Mouse (Mus musculus) embryonic facial prominence, embryonic 10.5 days (tissue): Measurements from ENCODE around the gene Sh3gl1. TPM values are rescaled to one million over a fixed set of nuclear protein-coding genes. Genes with fewer than 3 reads are reported as not detected.
A peak's percentile ranks its signal among the peaks of the same experiment; 100 is the strongest.

ENCODE experiments used
- DNase-seq: peaks from one replicate; pipeline ENCODE4 v3.0.0-alpha.2; 2017; ENCODE audit warnings: low spot score
- H3K27ac ChIP-seq: fragments of 300-500 bp; sonication (generic); replicated peaks from 2 replicates; pipeline ENCODE4 v1.5.1; 2016; ENCODE audit warnings: mild to moderate bottlenecking
- H3K27me3 ChIP-seq: fragments of 300-500 bp; sonication (generic); replicated peaks from 2 replicates; pipeline ENCODE4 v1.6.1; 2016; ENCODE audit warnings: low read depth, mild to moderate bottlenecking; ENCODE audit not compliant: poor library complexity, severe bottlenecking
- H3K36me3 ChIP-seq: fragments of 300-500 bp; sonication (generic); replicated peaks from 2 replicates; pipeline ENCODE4 v1.6.1; 2016; ENCODE audit warnings: mild to moderate bottlenecking, moderate library complexity
- H3K4me1 ChIP-seq: fragments of 300-500 bp; sonication (generic); 2 replicates; pipeline ENCODE4 v1.6.1; 2016
- H3K4me3 ChIP-seq: fragments of 300-500 bp; sonication (generic); 2 replicates; pipeline ENCODE4 v1.5.1; 2016; ENCODE audit warnings: mild to moderate bottlenecking, moderate library complexity
- H3K9me3 ChIP-seq: fragments of 300-500 bp; sonication (generic); 2 replicates; pipeline ENCODE4 v1.6.1; 2016; ENCODE audit warnings: mild to moderate bottlenecking
- WGBS: fragments of 180-500 bp; shearing (Covaris S2); methylation state at CpG from one replicate; pipeline ENCODE4 v1.1.7; 2016; 5-methylcytosine and 5-hydroxymethylcytosine counted together
- polyA plus RNA-seq: library from polyadenylated mRNA; unstranded; fragments of >200 nt; fragmentation: Nextera tagmentation; extraction: Ambion mirVana; gene quantifications from 2 replicates; pipeline ENCODE4 v1.2.1, GENCODE M21; 2016

Gene Sh3gl1
- polyA plus RNA-seq, 1 experiment from 2014 or later = 173 TPM

DNA sequence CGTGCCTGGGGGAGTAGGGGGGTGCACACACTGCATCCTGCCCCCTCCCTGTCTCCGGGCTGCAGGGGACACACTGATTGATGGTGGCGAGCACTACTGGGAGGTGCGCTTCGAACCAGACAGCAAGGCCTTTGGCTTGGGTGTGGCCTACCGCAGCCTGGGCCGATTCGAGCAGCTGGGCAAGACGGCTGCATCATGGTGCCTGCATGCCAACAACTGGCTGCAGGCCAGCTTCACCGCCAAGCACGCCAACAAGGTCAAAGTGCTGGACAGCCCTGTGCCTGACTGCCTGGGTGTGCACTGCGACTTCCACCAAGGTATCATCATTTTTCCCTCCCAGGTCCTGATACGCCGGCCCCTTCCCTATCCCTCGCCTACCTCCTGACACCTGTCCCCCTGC lies 40.4 kb downstream of the Sh3gl1 start:
- Histone ChIP-seq H3K27ac (no peak overlapping the region), H3K9me3 (no peaks in the 10 kb centered on the region), H3K4me3 (no peak overlapping the region), H3K36me3 (peaks cover 62% of the 10 kb centered on the region), H3K4me1 (peaks cover 11% of the 10 kb centered on the region), H3K27me3 (peaks cover 17% of the 10 kb centered on the region)
- DNase-seq = no peak
- 92% methylated on average over 15 of the region's 15 CpGs for WGBS

DNA sequence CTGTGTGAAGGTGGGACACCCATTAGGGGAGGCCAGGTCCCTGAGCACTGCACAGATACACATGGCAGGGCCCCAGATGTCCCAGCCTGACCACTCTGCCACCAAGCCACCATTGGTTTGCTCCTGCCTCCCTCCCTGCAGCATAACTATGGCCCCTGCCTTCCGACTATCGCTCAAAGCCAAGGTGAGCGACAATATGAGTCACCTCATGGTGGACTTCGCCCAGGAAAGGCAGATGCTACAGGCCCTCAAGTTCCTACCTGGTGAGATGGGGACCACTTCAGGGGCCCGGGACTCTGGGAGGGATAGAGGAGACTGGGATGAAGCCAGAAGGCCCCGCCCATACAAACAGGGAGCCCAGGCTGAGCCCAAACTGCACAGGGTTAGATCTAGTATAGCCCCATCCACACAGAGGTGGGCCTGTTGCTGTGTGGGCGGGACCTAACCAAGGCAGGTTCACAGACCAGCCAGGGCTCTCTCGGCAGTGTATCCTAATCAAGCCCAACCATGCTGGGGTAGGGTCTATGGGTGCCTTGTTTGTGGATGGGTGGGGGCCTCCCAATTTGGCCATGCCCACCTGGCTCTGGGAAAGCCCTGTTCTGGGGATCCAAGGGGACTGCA lies 46.0 kb downstream of the Sh3gl1 start:
- Histone ChIP-seq H3K4me1 (peaks cover 13% of the 10 kb centered on the region), H3K27ac (no peak overlapping the region), H3K27me3 (peaks cover 9% of the 10 kb centered on the region; the same call in 1 of the 2 replicates), H3K4me3 (no peak overlapping the region), H3K9me3 (no peaks in the 10 kb centered on the region), H3K36me3 (peaks cover 57% of the 10 kb centered on the region)
- no peak for DNase-seq
- whole genome bisulfite sequencing = 79% methylated on average over 8 of the region's 8 CpGs

DNA sequence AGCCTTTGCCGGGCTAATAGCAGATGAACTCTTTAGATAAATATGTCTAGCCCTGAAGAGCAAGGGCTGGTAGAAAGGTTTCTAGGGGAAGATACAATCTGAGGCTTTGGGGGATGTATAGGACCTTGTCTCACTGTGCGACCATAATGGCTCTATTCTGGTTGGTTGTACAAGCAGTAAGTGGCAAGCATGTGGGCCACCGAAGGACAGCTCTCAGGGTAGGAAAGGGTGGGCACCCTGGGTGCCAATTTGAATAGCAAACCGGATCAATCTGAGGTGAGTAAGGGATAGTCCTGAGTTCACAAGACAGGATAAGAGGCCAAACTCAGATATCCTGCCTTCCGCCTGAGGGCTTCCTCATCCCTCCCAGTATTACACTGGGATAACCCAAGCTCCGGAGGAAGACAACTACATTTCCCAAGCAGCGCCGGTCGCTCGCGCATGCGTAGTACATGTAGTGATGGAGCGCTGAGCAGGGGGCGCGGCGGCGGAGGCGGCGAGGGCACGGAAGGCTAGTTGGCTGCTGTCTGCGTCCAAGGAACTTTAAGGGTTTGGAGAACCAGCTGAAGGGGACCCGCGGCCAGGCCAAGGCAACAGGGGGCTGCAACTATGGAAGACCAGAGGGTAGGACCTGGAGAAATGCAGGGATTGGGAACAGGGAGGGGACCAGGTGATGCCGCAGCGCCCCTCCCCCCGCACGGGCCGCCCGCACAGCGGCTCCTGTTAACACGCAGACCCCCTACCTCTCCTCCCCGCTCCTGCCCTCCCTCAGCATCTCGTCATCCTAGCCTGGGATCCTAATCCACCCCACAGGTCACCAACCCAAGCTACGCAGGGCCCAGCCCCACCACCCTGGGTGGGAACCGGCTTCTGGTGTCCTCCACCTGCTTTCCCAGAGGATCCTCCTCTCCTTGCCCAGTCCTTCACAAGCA lies 50.1 kb downstream of the Sh3gl1 start, which contains the start of gene Fsd1:
Fsd1 (plus strand) TSS at position 480 of the 932 bp plus-strand sequence.
- 8% methylated on average over 35 of the region's 35 CpGs for WGBS

DNA sequence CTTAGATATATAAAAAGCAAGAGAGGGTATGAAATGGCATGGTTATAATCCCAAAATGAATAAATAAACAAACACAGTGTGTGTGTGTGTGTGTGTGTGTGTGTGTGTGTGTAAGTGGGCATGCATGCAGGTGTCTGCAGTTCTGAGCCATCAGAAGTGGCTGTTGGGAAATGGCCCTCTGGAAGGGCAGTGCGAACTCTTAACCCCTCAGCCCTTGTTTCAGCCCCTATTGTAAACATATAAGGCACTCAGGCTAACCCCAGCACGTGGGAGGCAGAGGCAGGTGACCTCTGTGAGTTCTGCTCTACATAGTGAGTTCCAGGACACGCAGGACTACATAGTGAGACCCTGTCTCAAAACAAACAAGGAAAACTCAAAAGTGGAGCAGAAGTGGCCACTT lies 59.1 kb downstream of the Sh3gl1 start:
- 0 out of 2 replicates have a peak overlapping the region, but pooled peaks have one; percentile 58 for H3K27ac ChIP-seq
- DNase-seq = no peak
- H3K9me3 ChIP-seq = no peaks in the 10 kb centered on the region
- H3K4me3 ChIP-seq = no peak overlapping the region
- H3K4me1 ChIP-seq = peaks cover 17% of the 10 kb centered on the region
- peaks cover 19% of the 10 kb centered on the region for H3K36me3 ChIP-seq
- 58% methylated on average over 3 of the region's 3 CpGs for WGBS
- H3K27me3 ChIP-seq = peaks cover 8% of the 10 kb centered on the region; the same call in 1 of the 2 replicates

More for the DNA sequence above, 50.1 kb downstream of the Sh3gl1 start, which contains the start of gene Fsd1:
- peak; percentile 87 for DNase-seq
- peaks cover 21% of the 10 kb centered on the region for H3K36me3 ChIP-seq
- H3K4me3 ChIP-seq = peak within 1 kb of the TSS; percentile 79
- H3K9me3 ChIP-seq = no peaks in the 10 kb centered on the region
- H3K4me1 ChIP-seq = peaks cover 13% of the 10 kb centered on the region
- H3K27ac ChIP-seq = peak within 1 kb of the TSS; percentile 83
- H3K27me3 ChIP-seq = peaks cover 9% of the 10 kb centered on the region; the same call in 1 of the 2 replicates

DNA sequence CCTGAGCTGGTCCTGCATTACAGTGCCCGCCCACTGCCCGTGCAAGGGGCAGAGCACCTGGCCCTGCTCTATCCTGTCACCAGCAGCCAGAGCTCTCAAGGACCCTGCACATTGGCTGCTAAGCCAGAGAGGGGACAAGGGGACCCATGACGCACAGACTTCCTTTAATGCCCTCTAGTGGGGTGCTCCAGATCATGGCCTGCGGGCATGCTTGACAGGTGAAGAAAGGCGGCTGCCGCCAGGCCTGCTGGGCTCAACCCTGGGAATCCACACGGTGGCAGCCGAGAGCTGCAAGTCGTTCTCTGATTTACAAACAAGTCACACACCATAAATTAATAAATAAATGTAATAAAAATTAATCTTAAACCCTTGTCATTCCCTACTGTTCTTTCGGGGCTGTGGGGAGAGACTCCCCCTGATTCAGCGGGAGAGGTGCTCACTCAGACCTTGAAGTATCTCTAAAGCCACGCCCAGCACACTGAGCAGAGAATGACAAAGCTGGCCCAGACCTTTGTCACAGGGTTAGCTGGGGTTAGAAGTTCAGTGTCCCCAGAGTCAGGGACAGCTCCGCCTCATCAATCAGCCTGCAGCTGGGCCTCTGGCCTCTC lies 60.1 kb downstream of the Sh3gl1 start:
- Histone ChIP-seq H3K4me3 (no peak overlapping the region), H3K27ac (peak overlapping the region; percentile 58; the same call in 1 of the 2 replicates), H3K9me3 (no peaks in the 10 kb centered on the region), H3K27me3 (peaks cover 14% of the 10 kb centered on the region), H3K4me1 (peaks cover 22% of the 10 kb centered on the region), H3K36me3 (peaks cover 19% of the 10 kb centered on the region)
- 17% methylated on average over 13 of the region's 13 CpGs for WGBS
- peak; percentile 84 for DNase-seq

DNA sequence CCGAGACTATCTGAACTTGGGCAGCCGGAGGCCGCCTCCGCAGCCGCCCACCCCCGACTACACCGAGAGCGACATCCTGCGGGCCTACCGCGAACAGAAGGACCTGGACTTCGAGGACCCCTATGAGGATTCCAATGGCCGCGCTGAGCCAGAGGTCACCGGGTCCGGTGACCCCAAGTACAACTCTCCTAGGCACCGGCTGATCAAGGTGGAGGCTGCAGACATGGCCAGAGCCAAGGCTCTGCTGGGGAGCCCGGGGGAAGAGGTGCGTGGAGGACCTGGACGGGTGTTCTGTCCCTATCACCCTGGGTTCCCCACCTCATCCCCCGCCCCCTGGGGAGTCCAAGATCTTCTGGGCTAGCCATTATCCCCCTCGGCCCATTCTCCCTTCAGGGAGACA lies 65.0 kb downstream of the Sh3gl1 start:
- H3K27ac ChIP-seq = peak overlapping the region; percentile 88
- peaks cover 32% of the 10 kb centered on the region for H3K27me3 ChIP-seq
- no peaks in the 10 kb centered on the region for H3K9me3 ChIP-seq
- peaks cover 47% of the 10 kb centered on the region for H3K4me1 ChIP-seq
- H3K4me3 ChIP-seq = peak overlapping the region; percentile 69
- H3K36me3 ChIP-seq = peaks cover 43% of the 10 kb centered on the region
- WGBS = 23% methylated on average over 22 of the region's 22 CpGs
- DNase-seq = no peak

DNA sequence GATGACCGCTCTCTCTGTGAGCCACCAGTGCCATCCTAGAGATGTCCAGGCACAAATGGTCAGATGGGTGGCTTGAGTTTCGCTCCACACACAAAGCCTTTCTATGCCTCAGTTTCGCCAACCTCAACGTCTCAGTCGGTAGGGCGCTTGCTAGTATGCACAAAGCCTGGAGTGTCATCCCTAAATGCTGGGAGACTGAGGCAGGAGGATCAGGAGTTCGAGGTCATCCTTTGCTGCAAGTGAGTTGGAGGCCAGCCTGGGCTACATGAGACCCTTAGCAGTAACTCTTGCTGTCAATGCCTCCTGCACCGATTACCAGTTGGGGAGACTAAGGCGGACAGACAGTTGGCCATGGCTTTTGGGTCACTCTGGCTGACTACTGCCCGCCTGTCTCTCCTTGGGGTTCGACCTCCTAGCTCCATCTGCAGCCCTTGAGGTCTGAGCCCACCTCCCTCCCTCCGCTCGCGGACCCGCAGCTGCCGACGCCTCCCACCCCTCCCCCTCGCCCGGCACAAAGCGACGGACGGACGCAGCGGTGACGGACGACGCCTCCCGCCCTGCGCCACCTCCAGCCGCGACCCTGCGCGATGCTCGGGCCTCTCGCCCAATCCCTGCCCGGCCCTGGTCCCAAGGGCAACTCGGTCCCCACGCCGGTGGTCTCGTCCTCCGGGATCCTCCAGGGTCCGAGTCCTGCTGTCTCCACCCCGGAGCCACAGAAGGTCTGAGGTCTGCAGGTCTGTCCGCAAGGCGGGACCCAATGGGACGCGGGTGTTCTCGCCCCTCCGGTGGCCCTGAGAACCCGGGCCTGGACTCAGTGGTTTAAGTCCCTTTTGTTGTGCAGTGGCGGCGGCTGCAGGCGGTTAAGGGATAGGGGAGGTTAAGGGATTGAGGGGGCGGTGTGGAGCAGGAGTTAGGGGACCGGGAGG lies 66.2 kb downstream of the Sh3gl1 start, which contains the start of gene Shd:
Shd (plus strand) TSS at position 502 of the 926 bp plus-strand sequence.
- 8% methylated on average over 55 of the region's 55 CpGs for WGBS
- H3K27ac ChIP-seq = peak within 1 kb of the TSS; percentile 88

DNA sequence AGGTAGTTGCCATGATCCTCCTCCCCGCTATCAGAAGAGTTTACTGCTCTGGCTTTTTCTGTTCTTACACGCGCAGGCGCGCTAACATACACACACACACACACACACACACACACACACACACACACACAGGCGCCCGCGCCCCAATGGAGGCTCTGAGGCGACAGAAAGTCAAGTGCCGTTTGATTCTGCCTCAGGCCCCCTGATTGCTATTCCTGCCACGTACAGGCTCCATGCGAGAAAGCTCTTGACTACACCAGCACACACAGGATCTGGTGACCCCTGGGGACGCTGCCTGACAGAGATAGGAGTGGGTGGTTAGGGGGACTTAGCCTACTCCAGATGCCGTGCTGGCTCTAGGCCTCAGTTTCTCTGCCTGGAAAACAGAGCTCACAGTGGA lies 66.9 kb downstream of the Sh3gl1 start:
- DNase-seq = peak; percentile 53
- Histone ChIP-seq H3K4me1 (peaks cover 42% of the 10 kb centered on the region), H3K27ac (peak overlapping the region; percentile 88), H3K9me3 (no peaks in the 10 kb centered on the region), H3K27me3 (peaks cover 32% of the 10 kb centered on the region), H3K36me3 (peaks cover 61% of the 10 kb centered on the region), H3K4me3 (peak overlapping the region; percentile 69)
- WGBS = 44% methylated on average over 14 of the region's 14 CpGs

More for the DNA sequence above, 66.2 kb downstream of the Sh3gl1 start, which contains the start of gene Shd:
- Histone ChIP-seq H3K4me1 (peaks cover 42% of the 10 kb centered on the region), H3K27me3 (peaks cover 32% of the 10 kb centered on the region), H3K36me3 (peaks cover 55% of the 10 kb centered on the region), H3K9me3 (no peaks in the 10 kb centered on the region), H3K4me3 (peak within 1 kb of the TSS; percentile 69)
- DNase-seq = peak; percentile 86

DNA sequence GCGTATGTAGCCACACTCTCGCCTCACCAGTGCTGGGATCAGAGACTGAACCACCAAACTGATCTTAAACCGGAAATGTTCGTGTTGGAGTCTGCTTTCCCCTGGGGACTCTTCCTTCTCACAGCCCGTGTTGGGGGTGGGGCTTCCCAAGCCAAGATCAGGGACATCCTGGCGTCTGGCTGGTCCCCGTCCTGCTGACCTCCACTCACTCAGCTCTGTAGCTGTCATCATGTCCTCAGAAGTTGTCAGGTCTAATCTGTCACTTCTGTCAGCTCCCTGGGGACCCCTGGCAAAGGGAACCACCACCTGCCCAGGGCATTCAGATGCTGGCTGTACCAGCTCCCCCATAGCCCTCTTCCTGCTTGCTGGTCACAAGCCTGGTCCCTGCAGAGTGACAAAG lies 68.2 kb downstream of the Sh3gl1 start:
- no peak overlapping the region for H3K27ac ChIP-seq
- 55% methylated on average over 7 of the region's 7 CpGs for WGBS
- peaks cover 42% of the 10 kb centered on the region for H3K4me1 ChIP-seq

DNA sequence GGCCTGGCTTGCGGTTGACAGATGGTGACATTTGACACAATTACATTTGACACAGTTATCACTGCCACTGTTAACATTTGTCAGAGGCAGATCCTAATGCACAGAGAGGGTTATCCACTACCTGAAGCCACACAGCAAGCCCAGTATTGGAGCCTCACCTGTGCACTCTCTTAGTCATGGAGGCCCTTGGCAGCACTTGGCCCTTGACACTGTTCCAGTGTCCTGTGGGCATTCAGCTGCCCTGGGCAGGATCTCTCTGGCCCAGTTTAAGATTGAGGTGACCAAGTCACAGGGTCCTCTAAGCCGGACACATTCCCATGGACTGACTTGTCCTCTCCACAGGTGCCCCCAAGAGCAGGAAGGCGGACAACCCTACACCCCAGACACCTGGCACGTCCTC lies 69.2 kb downstream of the Sh3gl1 start:
- H3K27ac ChIP-seq = no peak overlapping the region
- 88% methylated on average over 4 of the region's 4 CpGs for WGBS
- H3K27me3 ChIP-seq = peaks cover 24% of the 10 kb centered on the region
- H3K36me3 ChIP-seq = peaks cover 64% of the 10 kb centered on the region
- H3K9me3 ChIP-seq = no peaks in the 10 kb centered on the region
- H3K4me3 ChIP-seq = no peak overlapping the region
- no peak for DNase-seq
- peaks cover 42% of the 10 kb centered on the region for H3K4me1 ChIP-seq

More for the DNA sequence above, 68.2 kb downstream of the Sh3gl1 start:
- Histone ChIP-seq H3K27me3 (peaks cover 32% of the 10 kb centered on the region), H3K36me3 (peaks cover 64% of the 10 kb centered on the region), H3K4me3 (no peak overlapping the region), H3K9me3 (no peaks in the 10 kb centered on the region)
- DNase-seq = no peak
